19 mouse cellular contexts compared by ENCODE assay signal in genomic region chr12:81258215-81258614, GRCm38 (mm10).
DNase-seq lines count a peak whose midpoint lies in the region; ATAC-seq and TF ChIP-seq lines count a peak whose summit lies in the region.
"Had no signal": no experiment of that assay in that cellular context is flagged by ENCODE, and none has a peak within 500 bp of the region (broad histone marks: within the 10 kb centered on the region; RNA-seq: fewer than 3 reads in every experiment).

No protein-coding gene starts in this region.

- no peak overlapping the region for H3K4me3 ChIP-seq in liver, adult 2 months (ENCODE audit: insufficient read depth, low read depth, low read length)
- H3K4me3 ChIP-seq in liver, postnatal 0 days (ENCODE audit: low read depth, low read length) = no peak overlapping the region
- H3K4me3 ChIP-seq in cerebellum, adult 2 months (replicated peaks; ENCODE audit: insufficient read depth, low read depth, low read length) = no peak overlapping the region
- H3K4me3 ChIP-seq: embryonic facial prominence, embryonic 12.5 days; heart, adult 2 months; hindbrain, embryonic 10.5 days; intestine, embryonic 15.5 days had no signal

- H3K4me2 ChIP-seq in liver, postnatal 0 days (ENCODE audit: low read depth, low read length) = no peak overlapping the region
- H3K4me2 ChIP-seq: embryonic facial prominence, embryonic 12.5 days; heart, embryonic 11.5 days; hindbrain, embryonic 14.5 days; intestine, embryonic 15.5 days had no signal

- H3K27me3 ChIP-seq in liver, adult 2 months (ENCODE audit: control insufficient read depth, insufficient read depth, low read length) = no peaks in the 10 kb centered on the region
- no peaks in the 10 kb centered on the region for H3K27me3 ChIP-seq in liver, postnatal 0 days (ENCODE audit: insufficient read depth, low read length)
- H3K27me3 ChIP-seq in cerebellum, adult 2 months (ENCODE audit: control insufficient read depth, insufficient read depth, low read length) = no peaks in the 10 kb centered on the region
- H3K27me3 ChIP-seq: embryonic facial prominence, embryonic 12.5 days; intestine, embryonic 15.5 days had no signal

- no peak for TF ChIP-seq CTCF in liver, adult 2 months (IDR thresholded peaks at IDR 0.05; ENCODE audit: low read depth, low read length)
- no peak for TF ChIP-seq CTCF in liver, postnatal 0 days (IDR thresholded peaks at IDR 0.05; ENCODE audit: low read depth)
- no peak for TF ChIP-seq CTCF in cerebellum, adult 2 months (IDR thresholded peaks at IDR 0.05; ENCODE audit: borderline replicate concordance, insufficient read depth, low read depth, low read length)

- H3K9ac ChIP-seq in liver, adult 2 months (ENCODE audit: low read depth, low read length) = no peak overlapping the region
- no peak overlapping the region for H3K9ac ChIP-seq in liver, postnatal 0 days (replicated peaks)
- H3K9ac ChIP-seq: embryonic facial prominence, embryonic 12.5 days; hindbrain, embryonic 14.5 days; intestine, embryonic 15.5 days had no signal

- H3K9me3 ChIP-seq in liver, postnatal 0 days (ENCODE audit: low read length) = no peaks in the 10 kb centered on the region
- H3K9me3 ChIP-seq: embryonic facial prominence, embryonic 12.5 days; hindbrain, embryonic 10.5 days; intestine, embryonic 15.5 days had no signal

- no peak overlapping the region for H3K27ac ChIP-seq in liver, adult 2 months (replicated peaks; ENCODE audit: insufficient read depth, low read depth, low read length)
- no peak overlapping the region for H3K27ac ChIP-seq in liver, postnatal 0 days (ENCODE audit: low read depth)
- H3K27ac ChIP-seq in cerebellum, adult 2 months (ENCODE audit: insufficient read depth, low read length) = no peak overlapping the region
- H3K27ac ChIP-seq: embryonic facial prominence, embryonic 12.5 days; heart, adult 2 months; hindbrain, embryonic 10.5 days; hindbrain, embryonic 14.5 days; intestine, embryonic 15.5 days had no signal

- no peak for TF ChIP-seq POLR2A in liver, adult 2 months (IDR thresholded peaks at IDR 0.05; ENCODE audit: extremely low read depth, insufficient read depth, low read length)
- TF ChIP-seq POLR2A in cerebellum, adult 2 months (IDR thresholded peaks at IDR 0.05; ENCODE audit: borderline replicate concordance, insufficient read depth, low read length) = no peak

- H3K4me1 ChIP-seq in liver, adult 2 months (ENCODE audit: control insufficient read depth, insufficient read depth, low read length) = no peaks in the 10 kb centered on the region
- H3K4me1 ChIP-seq in liver, postnatal 0 days (ENCODE audit: insufficient read depth) = no peaks in the 10 kb centered on the region
- no peaks in the 10 kb centered on the region for H3K4me1 ChIP-seq in cerebellum, adult 2 months (ENCODE audit: control insufficient read depth, insufficient read depth, low read length)
- H3K4me1 ChIP-seq: embryonic facial prominence, embryonic 12.5 days; hindbrain, embryonic 10.5 days; intestine, embryonic 15.5 days had no signal

- H3K36me3 ChIP-seq in liver, adult 2 months (ENCODE audit: control insufficient read depth, insufficient read depth, low read length) = no peaks in the 10 kb centered on the region
- H3K36me3 ChIP-seq in liver, postnatal 0 days (replicated peaks; ENCODE audit: insufficient read depth, low read length) = no peaks in the 10 kb centered on the region
- H3K36me3 ChIP-seq: embryonic facial prominence, embryonic 12.5 days; hindbrain, embryonic 10.5 days; intestine, embryonic 15.5 days had no signal

- H3K79me2 ChIP-seq in liver, adult 2 months (ENCODE audit: control insufficient read depth, insufficient read depth, low read length) = no peaks in the 10 kb centered on the region

- ATAC-seq in liver, postnatal 0 days = peak; percentile 74
- ATAC-seq in cerebellum, adult (ENCODE audit: insufficient number of reproducible peaks, low FRiP score, low TSS enrichment) = no peak
- ATAC-seq: forebrain, embryonic 16.5 days; intestine, embryonic 15.5 days had no signal

- 13% methylated on average over 3 of the region's 3 CpGs for WGBS in liver, adult 2 months
- WGBS in liver, postnatal 0 days (ENCODE audit: insufficient replicate concordance) = 46% methylated on average over 3 of the region's 3 CpGs
- 94% methylated on average over 3 of the region's 3 CpGs for WGBS in cerebellum, adult 2 months

- DNase-seq in adrenal gland, adult 2 months = peak; percentile 39
- no peak for DNase-seq in adrenal gland, adult 8-10 months
- peak; percentile 72 for DNase-seq in liver, adult 2 months (ENCODE audit: extremely low read depth, low read depth, low spot score)
- DNase-seq in liver (no peak), MN1 (ENCODE audit: low spot score) (peak; percentile 53)
- peak; percentile 21 for DNase-seq in liver, postnatal 0 days
- DNase-seq in cerebellum, adult 2 months = no peak
- DNase-seq: cerebellum, adult 11 months; cerebellum, adult 9-10 months; cerebellum, postnatal 25 days; gastrocnemius, postnatal 10 days; heart, adult 2 months had no signal

- no peak for TF ChIP-seq EP300 in liver, postnatal 0 days (IDR thresholded peaks at IDR 0.05; ENCODE audit: low read depth)

Comparison
In these comparisons a context has a peak if more than half of its experiments do, and no peak if none do; other contexts are left out.
1. DNase-seq: peak in adrenal gland, adult 2 months (single experiment), liver, adult 2 months (single experiment), MN1 (single experiment) and liver, postnatal 0 days (single experiment); none in adrenal gland, adult 8-10 months (single experiment), liver (single experiment) and cerebellum, adult 2 months (0 of 2).